Mouse (Mus musculus): ENCODE results near the gene Nipal3. TPM values are rescaled to one million over a fixed set of nuclear protein-coding genes. Genes with fewer than 3 reads are reported as not detected.

The Nipal3 gene
- polyA plus RNA-seq, 1 experiment, result 5.9 TPM

GRCm38 (mm10) chr4:135508419-135509039, 13.7 kb upstream of the Nipal3 start:
- H3K9me3 ChIP-seq (ENCODE audit: control insufficient read depth, low read length), result no peaks in the 10 kb centered on the region
- H3K27me3 ChIP-seq (ENCODE audit: control insufficient read depth), result no peaks in the 10 kb centered on the region; the same call in 1 of the 2 replicates
- peaks cover 17% of the 10 kb centered on the region for H3K4me1 ChIP-seq (ENCODE audit: control insufficient read depth)
- no peak overlapping the region for H3K4me3 ChIP-seq (replicated peaks)
- TF ChIP-seq GATA1 (IDR thresholded peaks at IDR 0.05; ENCODE audit: low read length) (no peak), TAL1 (IDR thresholded peaks at IDR 0.05; ENCODE audit: low read length) (no peak)
- no peaks in the 10 kb centered on the region for H3K36me3 ChIP-seq (ENCODE audit: control insufficient read depth)

DNA sequence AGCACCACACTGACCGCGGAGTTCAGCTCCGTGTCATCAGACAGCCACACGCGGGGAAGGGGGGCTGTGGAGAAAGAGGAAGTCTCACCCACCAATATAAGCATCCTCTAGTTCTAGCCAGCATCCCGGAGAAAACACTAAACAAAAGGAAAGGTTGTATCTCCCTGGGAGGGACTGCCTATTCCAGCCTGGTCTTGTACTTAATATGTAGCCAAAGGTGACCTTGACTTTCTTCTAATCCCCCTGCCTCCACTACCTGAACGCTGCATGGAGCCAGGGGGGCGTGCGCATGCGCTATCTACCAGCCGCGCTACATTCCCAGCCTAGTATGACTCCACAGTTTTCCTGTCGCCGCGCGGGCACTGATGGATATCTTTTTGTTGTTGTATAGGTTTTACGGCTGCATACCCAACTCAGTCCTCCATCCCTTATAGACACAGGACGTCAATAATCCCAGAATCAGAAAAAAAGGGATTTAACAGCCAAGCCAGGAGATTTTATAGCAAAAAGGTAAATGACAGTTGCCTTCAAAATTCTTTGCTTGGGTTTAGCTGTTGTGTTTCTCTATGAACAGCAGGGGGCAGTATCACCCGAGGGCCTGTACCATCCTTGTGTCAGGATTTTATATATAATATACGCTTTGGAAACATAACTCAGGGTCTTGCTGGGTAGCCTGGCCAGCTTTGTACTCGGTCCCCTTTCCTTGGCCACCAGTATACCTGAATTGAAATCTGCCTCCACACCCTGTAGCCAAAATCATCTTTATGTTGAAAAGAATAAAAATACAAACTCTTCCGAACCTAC, 12.9 kb upstream of the Nipal3 start:
- peak overlapping the region; percentile 61 for H3K4me3 ChIP-seq (replicated peaks)
- H3K27me3 ChIP-seq (ENCODE audit: control insufficient read depth), result no peaks in the 10 kb centered on the region; the same call in 1 of the 2 replicates
- TF ChIP-seq TAL1 (IDR thresholded peaks at IDR 0.05; ENCODE audit: low read length) (no peak), GATA1 (IDR thresholded peaks at IDR 0.05; ENCODE audit: low read length) (no peak; the same call in 1 of the 2 replicates)
- peaks cover 17% of the 10 kb centered on the region for H3K4me1 ChIP-seq (ENCODE audit: control insufficient read depth)
- no peaks in the 10 kb centered on the region for H3K36me3 ChIP-seq (ENCODE audit: control insufficient read depth)
- H3K9me3 ChIP-seq (ENCODE audit: control insufficient read depth, low read length), result no peaks in the 10 kb centered on the region

DNA sequence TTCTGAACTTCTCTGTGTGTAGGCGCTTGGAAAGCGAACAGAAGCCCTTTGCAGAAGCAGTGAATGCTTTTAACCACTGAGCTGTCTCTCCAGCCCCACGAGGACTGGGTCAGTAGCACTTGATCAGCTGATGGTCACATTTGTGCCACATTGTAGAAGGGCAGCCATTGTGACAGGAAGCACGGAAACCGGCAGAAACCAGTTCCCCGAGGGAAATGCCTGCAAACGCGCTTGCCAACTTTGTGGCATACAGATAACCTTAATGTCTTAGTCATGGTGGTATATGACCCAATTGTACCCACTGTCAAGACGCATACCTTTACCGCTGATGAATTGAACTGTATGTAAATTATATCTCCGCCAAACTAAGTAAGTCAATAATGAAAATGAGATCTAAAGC, 11.0 kb upstream of the Nipal3 start:
- peaks cover under 1% of the 10 kb centered on the region; the same call in 1 of the 2 replicates for H3K9me3 ChIP-seq (ENCODE audit: control insufficient read depth, low read length)
- H3K27me3 ChIP-seq (ENCODE audit: control insufficient read depth), result no peaks in the 10 kb centered on the region; the same call in 1 of the 2 replicates
- H3K4me1 ChIP-seq (ENCODE audit: control insufficient read depth), result peaks cover 17% of the 10 kb centered on the region
- H3K4me3 ChIP-seq (replicated peaks), result no peak overlapping the region
- H3K36me3 ChIP-seq (ENCODE audit: control insufficient read depth), result no peaks in the 10 kb centered on the region
- no peak for TF ChIP-seq TAL1 (IDR thresholded peaks at IDR 0.05; ENCODE audit: low read length)
- no peak for TF ChIP-seq GATA1 (IDR thresholded peaks at IDR 0.05; ENCODE audit: low read length)

DNA sequence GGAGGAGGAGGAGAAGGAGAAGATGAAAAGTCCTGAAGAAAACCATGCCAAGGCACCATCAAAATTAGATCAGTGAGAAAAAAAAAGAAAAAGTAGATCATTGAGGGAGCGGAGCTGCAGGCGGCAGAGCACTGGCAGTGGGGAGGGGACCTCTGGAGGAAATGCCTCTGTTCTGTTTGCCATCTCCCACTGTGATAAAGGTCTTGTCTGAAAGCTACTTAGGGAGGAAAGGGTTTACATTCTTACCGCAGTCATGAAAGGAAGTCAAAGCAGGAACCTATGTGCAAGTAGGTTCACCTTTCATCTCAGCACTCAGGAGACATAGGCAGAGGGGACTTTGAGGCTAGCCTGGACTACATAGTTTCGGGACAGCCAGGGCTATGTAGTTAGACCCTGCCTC, 6.7 kb upstream of the Nipal3 start:
- TF ChIP-seq TAL1 (IDR thresholded peaks at IDR 0.05; ENCODE audit: low read length), result no peak
- no peak for TF ChIP-seq GATA1 (IDR thresholded peaks at IDR 0.05; ENCODE audit: low read length)
- no peaks in the 10 kb centered on the region for H3K36me3 ChIP-seq (ENCODE audit: control insufficient read depth)
- no peaks in the 10 kb centered on the region; the same call in 1 of the 2 replicates for H3K27me3 ChIP-seq (ENCODE audit: control insufficient read depth)
- H3K9me3 ChIP-seq (ENCODE audit: control insufficient read depth, low read length), result peaks cover 3% of the 10 kb centered on the region; the same call in 1 of the 2 replicates
- no peak overlapping the region for H3K4me3 ChIP-seq (replicated peaks)
- peaks cover 15% of the 10 kb centered on the region for H3K4me1 ChIP-seq (ENCODE audit: control insufficient read depth)

GRCm38 (mm10) chr4:135499831-135500230, 5.0 kb upstream of the Nipal3 start:
- Histone ChIP-seq H3K27me3 (ENCODE audit: control insufficient read depth) (no peaks in the 10 kb centered on the region; the same call in 1 of the 2 replicates), H3K4me3 (replicated peaks) (no peak overlapping the region), H3K9me3 (ENCODE audit: control insufficient read depth, low read length) (peaks cover 3% of the 10 kb centered on the region; the same call in 1 of the 2 replicates), H3K36me3 (ENCODE audit: control insufficient read depth) (no peaks in the 10 kb centered on the region), H3K4me1 (ENCODE audit: control insufficient read depth) (peaks cover 27% of the 10 kb centered on the region)
- TF ChIP-seq TAL1 (IDR thresholded peaks at IDR 0.05; ENCODE audit: low read length) (no peak), GATA1 (IDR thresholded peaks at IDR 0.05; ENCODE audit: low read length) (no peak)

GRCm38 (mm10) chr4:135498136-135498535, 3.3 kb upstream of the Nipal3 start:
- no peaks in the 10 kb centered on the region for H3K36me3 ChIP-seq (ENCODE audit: control insufficient read depth)
- H3K9me3 ChIP-seq (ENCODE audit: control insufficient read depth, low read length), result peaks cover 3% of the 10 kb centered on the region; the same call in 1 of the 2 replicates
- H3K4me3 ChIP-seq (replicated peaks), result no peak overlapping the region
- no peaks in the 10 kb centered on the region; the same call in 1 of the 2 replicates for H3K27me3 ChIP-seq (ENCODE audit: control insufficient read depth)
- H3K4me1 ChIP-seq (ENCODE audit: control insufficient read depth), result peaks cover 39% of the 10 kb centered on the region
- TF ChIP-seq GATA1 (IDR thresholded peaks at IDR 0.05; ENCODE audit: low read length), result no peak
- no peak for TF ChIP-seq TAL1 (IDR thresholded peaks at IDR 0.05; ENCODE audit: low read length)

GRCm38 (mm10) chr4:135495810-135496209, 972 bp upstream of the Nipal3 start:
- no peak for TF ChIP-seq GATA1 (IDR thresholded peaks at IDR 0.05; ENCODE audit: low read length)
- no peak for TF ChIP-seq TAL1 (IDR thresholded peaks at IDR 0.05; ENCODE audit: low read length)
- Histone ChIP-seq H3K4me1 (ENCODE audit: control insufficient read depth) (peaks cover 49% of the 10 kb centered on the region), H3K36me3 (ENCODE audit: control insufficient read depth) (peaks cover 9% of the 10 kb centered on the region), H3K4me3 (replicated peaks) (peak overlapping the region; percentile 94), H3K27me3 (ENCODE audit: control insufficient read depth) (no peaks in the 10 kb centered on the region), H3K9me3 (ENCODE audit: control insufficient read depth, low read length) (peaks cover 3% of the 10 kb centered on the region; the same call in 1 of the 2 replicates)

DNA sequence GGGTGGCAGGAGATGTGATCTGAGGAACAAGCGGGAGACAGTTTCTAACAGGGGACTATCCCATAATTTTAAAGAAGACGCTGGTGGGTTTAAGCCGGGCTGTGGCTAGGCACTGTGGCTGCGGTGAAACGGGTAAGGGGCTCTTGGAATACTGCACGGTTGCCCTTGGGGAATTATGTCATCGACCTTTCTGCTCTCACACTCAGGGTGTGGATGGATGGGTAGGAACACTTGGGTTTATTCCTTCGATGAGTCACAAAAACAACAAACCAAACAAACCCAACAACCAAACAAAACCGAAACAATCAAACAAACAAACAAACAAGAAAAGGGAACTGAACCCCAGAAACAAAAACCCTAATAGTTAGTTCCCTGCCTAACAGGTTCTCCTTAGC, 556 bp upstream of the Nipal3 start:
- Histone ChIP-seq H3K36me3 (ENCODE audit: control insufficient read depth) (peaks cover 13% of the 10 kb centered on the region), H3K9me3 (ENCODE audit: control insufficient read depth, low read length) (no peaks in the 10 kb centered on the region; the same call in 1 of the 2 replicates), H3K4me1 (ENCODE audit: control insufficient read depth) (peaks cover 49% of the 10 kb centered on the region), H3K27me3 (ENCODE audit: control insufficient read depth) (no peaks in the 10 kb centered on the region), H3K4me3 (replicated peaks) (peak overlapping the region; percentile 94)
- TF ChIP-seq TAL1 (IDR thresholded peaks at IDR 0.05; ENCODE audit: low read length) (no peak), GATA1 (IDR thresholded peaks at IDR 0.05; ENCODE audit: low read length) (no peak)

Data from erythroblast, embryonic 14.5 days (primary cell).